Mouse (Mus musculus): ENCODE measurements around the gene Cacna1d.

Cacna1d gene

GRCm38 (mm10) chr14:30169455-30169854 lies 321.8 kb downstream of the Cacna1d start:
- no peak for DNase-seq (ENCODE audit: low spot score in 2 of 2)

DNA sequence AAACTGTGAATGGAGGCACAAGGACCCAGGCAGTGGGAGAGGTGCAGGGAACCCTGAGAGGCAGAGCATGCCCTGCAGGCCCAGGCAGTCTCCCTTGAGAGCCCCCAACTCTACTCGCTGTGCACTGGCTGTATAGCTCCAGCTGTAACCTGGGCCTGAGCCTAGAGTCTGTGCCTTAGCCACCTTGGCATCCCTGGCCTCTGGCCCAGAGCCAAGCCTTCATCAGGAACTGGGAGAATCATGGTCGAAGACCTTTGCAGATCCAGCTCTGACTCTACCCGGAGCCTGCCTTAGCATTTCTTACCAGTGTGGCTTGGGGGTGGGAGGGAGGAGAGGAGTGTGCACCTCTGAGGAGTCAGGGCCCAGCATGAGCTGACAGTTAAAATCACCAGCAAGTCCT lies 322.4 kb downstream of the Cacna1d start:
- no peak for DNase-seq (ENCODE audit: low spot score in 2 of 2)

DNA sequence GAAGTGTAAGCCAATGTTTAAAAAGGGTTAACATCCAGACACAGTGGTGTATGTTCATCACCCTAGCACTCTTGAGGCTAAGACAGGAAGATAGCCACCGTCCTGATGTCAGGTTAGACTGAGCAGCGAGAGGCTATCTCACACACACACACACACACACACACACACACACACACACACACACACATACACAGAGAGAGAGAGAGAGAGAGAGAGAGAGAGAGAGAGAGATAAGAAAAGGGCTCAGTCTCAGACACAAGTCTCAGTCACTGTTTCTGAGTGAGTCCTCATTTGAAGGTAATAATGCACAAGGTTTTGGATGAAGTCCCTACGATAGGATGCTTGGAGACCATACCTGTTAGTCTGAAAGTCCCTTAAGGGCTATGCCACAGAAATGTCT lies 322.9 kb downstream of the Cacna1d start:
- DNase-seq (ENCODE audit: low spot score in 2 of 2), result no peak

GRCm38 (mm10) chr14:30167606-30168005 lies 323.6 kb downstream of the Cacna1d start:
- DNase-seq (ENCODE audit: low spot score in 2 of 2), result no peak

DNA sequence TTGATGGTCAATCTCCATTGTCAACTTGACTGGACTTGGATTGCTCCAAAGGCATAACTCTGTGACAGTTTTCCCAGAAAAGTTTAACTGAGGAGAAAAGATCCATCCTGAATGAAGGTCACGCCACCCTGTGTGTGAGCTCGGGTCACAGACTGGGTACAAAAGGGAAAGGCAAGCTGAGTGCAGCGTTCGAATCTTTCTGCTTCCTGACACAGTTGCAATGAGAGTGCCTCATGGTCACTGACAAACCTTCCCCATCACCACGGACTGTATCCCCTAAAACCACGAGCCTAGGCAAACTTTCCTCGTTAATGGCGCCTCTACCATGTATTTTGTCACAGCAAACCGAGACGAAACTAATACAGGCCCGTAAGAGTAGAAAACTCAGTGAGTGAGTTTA lies 325.2 kb downstream of the Cacna1d start:
- DNase-seq (ENCODE audit: low spot score in 2 of 2), result no peak

GRCm38 (mm10) chr14:30163733-30164708 lies 327.2 kb downstream of the Cacna1d start:
- peak; percentile 36 to 42 for DNase-seq (ENCODE audit: low spot score in 2 of 2)

DNA sequence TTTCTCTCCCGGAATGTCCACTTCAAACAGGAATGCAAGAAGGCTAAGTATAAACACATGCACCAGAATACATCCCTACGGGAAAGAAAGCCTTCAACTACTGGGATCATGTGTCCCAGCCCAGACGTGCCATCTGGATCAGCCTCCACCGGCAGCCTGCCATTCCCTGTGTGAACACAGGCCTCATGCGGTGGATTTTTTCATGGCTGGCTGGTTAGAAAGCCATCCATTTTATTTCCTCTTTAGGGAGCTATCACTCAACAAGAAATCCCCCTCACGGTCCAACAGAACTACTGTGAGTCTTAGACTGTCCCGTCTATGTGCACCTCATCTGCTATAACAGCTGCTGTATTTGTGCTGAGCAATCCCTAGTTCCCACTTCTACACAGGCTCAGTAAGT lies 343.5 kb downstream of the Cacna1d start:
- no peak for DNase-seq (ENCODE audit: low spot score in 2 of 2)

GRCm38 (mm10) chr14:30138379-30138964 lies 352.8 kb downstream of the Cacna1d start:
- DNase-seq (ENCODE audit: low spot score in 2 of 2), result no peak

GRCm38 (mm10) chr14:30137961-30138360 lies 353.3 kb downstream of the Cacna1d start:
- no peak for DNase-seq (ENCODE audit: low spot score in 2 of 2)

- peak; percentile 64 to 82 for DNase-seq (ENCODE audit: low spot score in 2 of 2)
Observed at GRCm38 (mm10) chr14:30136965-30137364, 354.3 kb downstream of the Cacna1d start.

DNA sequence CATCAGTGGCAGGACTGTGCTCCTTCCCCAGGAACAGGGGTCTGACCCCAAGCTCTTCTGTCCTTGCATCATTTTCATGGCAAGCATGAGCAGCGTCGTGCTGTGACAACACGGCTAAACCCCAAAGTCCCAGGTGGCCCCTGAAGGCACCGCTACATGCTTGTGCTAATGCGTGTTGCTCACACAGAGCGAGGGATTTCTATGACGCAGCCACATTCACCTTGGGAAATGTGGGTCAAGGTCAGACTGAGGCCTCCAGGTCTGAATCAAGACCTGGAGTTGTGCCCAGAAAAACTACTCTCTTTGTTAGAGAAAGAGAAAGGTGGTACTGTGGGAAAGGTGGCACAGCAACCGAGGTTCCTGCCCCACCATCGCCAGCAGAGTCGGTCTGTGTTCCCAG lies 355.9 kb downstream of the Cacna1d start:
- no peak for DNase-seq (ENCODE audit: low spot score in 2 of 2)

GRCm38 (mm10) chr14:30133684-30134083 lies 357.6 kb downstream of the Cacna1d start:
- DNase-seq (ENCODE audit: low spot score in 2 of 2), result no peak

DNA sequence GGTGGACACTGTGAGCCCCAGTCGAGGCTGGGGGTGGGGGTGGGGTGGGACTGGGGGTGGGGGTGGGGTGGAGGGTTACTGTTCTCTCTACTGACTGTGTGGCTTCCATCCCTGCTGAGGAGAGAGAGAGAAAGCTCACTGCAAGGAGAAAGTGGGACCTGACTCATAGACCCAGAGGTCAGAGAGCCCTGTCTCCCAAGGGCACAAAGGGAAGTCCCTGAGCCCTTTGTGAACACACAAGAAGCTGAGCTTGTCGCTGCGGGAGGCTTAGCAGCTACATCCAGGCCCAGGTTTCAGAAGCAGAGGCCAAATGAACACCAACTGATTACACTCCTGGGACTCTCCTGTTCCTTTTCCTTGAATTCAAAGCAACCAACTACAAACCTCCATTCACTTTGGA lies 360.0 kb downstream of the Cacna1d start:
- no peak for DNase-seq (ENCODE audit: low spot score in 2 of 2)

DNA sequence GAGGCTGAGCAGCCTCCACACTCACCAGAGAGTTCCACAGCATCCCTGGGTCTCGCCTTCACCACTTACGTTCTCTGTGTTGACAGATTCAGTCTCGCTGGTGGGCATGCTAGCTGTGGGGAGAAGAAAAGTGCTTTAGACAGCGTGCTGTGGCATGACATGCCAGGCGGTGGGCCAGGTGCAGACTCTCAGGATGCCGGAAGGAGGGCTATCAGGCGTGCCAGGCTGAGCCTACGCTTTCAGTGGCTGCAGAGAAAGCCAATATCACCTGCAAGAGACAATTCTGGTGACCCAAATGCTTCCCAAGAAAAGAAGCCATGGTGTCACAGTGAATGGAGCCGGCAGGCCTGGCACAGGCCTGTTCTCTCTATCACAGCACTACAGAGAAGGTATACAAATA lies 361.2 kb downstream of the Cacna1d start:
- no peak for DNase-seq (ENCODE audit: low spot score in 2 of 2)

DNA sequence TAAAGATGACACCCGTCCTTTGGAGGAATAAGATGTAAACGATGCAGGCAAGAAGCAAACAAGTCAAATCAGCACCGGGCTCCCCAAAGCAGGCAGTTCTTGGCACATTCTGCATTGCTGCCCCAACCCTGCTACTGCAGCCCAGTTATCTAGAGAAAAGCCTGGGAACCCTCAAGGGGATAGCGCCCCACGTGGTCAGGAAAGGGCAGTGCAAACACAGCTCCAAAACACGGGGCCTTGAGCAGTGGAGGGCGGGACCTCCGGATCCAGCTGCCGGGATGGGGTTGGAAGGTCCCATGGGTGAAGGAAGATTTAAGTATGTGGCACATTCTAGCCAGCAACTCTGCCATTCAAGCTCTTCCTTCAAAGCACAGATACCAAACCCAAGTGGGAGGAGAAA lies 361.9 kb downstream of the Cacna1d start:
- no peak for DNase-seq (ENCODE audit: low spot score in 2 of 2)

DNA sequence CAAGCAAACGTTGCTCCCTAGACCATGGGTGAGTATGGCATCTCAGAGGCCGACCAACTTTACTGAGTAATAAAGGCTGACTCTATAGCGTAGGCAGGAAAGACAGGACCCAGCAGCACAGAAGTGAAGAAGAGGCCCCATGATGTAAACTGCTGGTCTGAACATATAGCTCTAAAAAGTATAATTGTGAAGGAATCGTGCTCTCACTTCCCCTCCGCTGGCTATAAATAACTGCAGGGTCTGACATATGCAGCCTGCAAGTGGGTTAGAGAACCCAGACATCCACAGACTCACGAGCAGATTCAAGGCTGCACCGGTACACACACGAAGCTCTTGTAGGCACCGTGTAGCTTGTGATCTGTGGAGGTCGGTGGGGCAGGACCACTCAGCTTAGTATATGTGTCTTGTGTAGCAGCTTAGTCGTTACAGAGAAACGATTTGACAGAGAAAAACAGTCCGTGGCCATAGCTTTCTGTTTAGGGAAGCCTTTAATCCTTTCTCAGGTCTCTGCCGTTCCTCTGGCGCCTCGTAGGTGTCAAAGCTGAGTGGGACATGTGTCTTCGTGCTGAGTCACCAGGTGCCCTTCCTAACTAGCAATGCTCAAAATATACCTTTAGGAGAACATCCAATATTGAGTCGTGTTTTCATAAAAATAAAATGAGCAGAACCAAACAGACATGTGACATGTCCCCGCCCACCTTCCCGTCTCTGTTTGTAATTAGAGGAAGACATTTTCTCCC lies 366.1 kb downstream of the Cacna1d start:
- DNase-seq (ENCODE audit: low spot score in 2 of 2), result peak; percentile 38 to 50

DNA sequence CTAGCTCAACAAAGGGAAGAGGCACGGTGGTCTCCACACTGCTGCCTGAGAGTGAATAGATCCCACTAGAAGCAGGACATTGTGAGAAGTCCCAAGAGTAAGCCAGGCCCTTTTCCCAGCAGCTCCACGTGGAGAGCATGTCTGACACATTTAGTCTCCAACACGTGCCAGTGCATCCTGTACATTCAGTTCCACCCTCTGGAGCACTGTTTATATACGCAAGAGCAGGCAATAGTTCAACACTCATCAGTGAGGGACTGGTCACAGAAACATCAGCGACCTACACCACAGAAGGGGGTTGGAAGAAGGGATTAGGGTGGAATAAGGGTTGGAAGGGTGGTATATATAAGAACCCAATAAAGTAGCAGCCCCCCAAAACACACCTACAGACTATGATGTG lies 371.2 kb downstream of the Cacna1d start:
- no peak for DNase-seq (ENCODE audit: low spot score in 2 of 2)

GRCm38 (mm10) chr14:30113392-30114108 lies 377.7 kb downstream of the Cacna1d start:
- no peak for DNase-seq (ENCODE audit: low spot score in 2 of 2)

- no peak for DNase-seq (ENCODE audit: low spot score in 2 of 2)
Observed at GRCm38 (mm10) chr14:30109079-30109478, 382.2 kb downstream of the Cacna1d start.

DNA sequence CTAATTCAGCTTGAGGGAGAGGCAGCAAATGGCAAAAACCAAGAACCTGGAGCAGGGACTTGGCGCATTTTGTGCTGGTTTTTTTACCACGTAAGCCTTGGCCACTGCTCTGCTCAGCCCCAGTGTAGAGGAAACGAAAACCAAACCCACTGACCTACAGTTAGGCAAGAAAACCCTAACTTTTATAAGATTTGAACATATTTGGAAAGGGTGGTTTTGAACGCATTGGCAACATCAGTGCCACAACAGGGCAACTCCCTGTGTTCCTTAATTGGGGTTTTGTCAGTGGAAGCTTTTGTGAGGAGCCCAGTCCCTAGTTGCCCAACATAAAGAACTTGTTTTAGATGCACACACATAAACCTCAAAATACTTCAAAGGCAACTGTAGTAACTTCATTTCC lies 384.7 kb downstream of the Cacna1d start:
- DNase-seq (ENCODE audit: low spot score in 2 of 2), result no peak

- no peak for DNase-seq (ENCODE audit: low spot score in 2 of 2)
Observed at GRCm38 (mm10) chr14:30105551-30105950, 385.7 kb downstream of the Cacna1d start.

All from frontal cortex, postnatal 14 days (tissue).